Mouse (Mus musculus) intestine, embryonic 14.5 days (tissue): ENCODE measurements at regions not wholly inside any gene's neighbourhood (a gene's known extent, or its start where the extent isn't known, plus 50 kb on each side); places are given as distances from the start of the nearest gene placed in this dataset.

Experiments used
- ATAC-seq: fragments of 200-750 bp; cut with Nextera tagmentation; replicated peaks from 2 replicates; pipeline ENCODE4 v1.8.0; 2017; ENCODE audit warnings: low read depth, moderate number of reproducible peaks, moderate TSS enrichment, moderate library complexity; ENCODE audit not compliant: low FRiP score, low TSS enrichment
- DNase-seq: peaks from one replicate; pipeline ENCODE4 v3.0.0-alpha.2; 2018; ENCODE audit warnings: low spot score
- H3K27ac ChIP-seq: fragments of 300-500 bp; sonication (generic); 2 replicates; pipeline ENCODE4 v1.5.1; 2014; ENCODE audit warnings: low read depth, mild to moderate bottlenecking, control low read depth
- H3K27me3 ChIP-seq: fragments of 300-500 bp; sonication (generic); replicated peaks from 2 replicates; pipeline ENCODE4 v1.6.1; 2014; ENCODE audit warnings: low read length, control low read depth; ENCODE audit not compliant: control insufficient read depth, insufficient read depth
- H3K36me3 ChIP-seq: fragments of 300-500 bp; sonication (generic); 2 replicates; pipeline ENCODE4 v1.6.1; 2014; ENCODE audit warnings: low read length, control low read depth; ENCODE audit not compliant: control insufficient read depth, insufficient read depth
- H3K4me1 ChIP-seq: fragments of 300-500 bp; sonication (generic); replicated peaks from 2 replicates; pipeline ENCODE4 v1.6.1; 2014; ENCODE audit warnings: low read length, control low read depth, mixed read lengths; ENCODE audit not compliant: control insufficient read depth, insufficient read depth
- H3K4me2 ChIP-seq: fragments of 300-500 bp; sonication (generic); 2 replicates; pipeline ENCODE4 v1.6.1; 2014; ENCODE audit warnings: low read length
- H3K4me3 ChIP-seq: fragments of 300-500 bp; sonication (generic); 2 replicates; pipeline ENCODE4 v1.5.1; 2014; ENCODE audit warnings: low read depth, low read length, control low read depth, mixed read lengths
- H3K9ac ChIP-seq: fragments of 300-500 bp; sonication (generic); 2 replicates; pipeline ENCODE4 v1.6.1; 2014; ENCODE audit warnings: mild to moderate bottlenecking, low read length
- H3K9me3 ChIP-seq: fragments of 300-500 bp; sonication (generic); 2 replicates; pipeline ENCODE4 v1.6.1; 2016; ENCODE audit warnings: low read length, control low read depth; ENCODE audit not compliant: control insufficient read depth
- WGBS: fragments of 180-500 bp; shearing (Covaris S2); extraction: QIAGEN DNeasy Blood & Tissue Kit; methylation state at CpG from one replicate; pipeline ENCODE4 v1.1.7; 2014; 5-methylcytosine and 5-hydroxymethylcytosine counted together

- 29% methylated on average over 8 of the region's 8 CpGs for WGBS
- H3K4me1 ChIP-seq, result peaks cover 5% of the 10 kb centered on the region; the same call in 1 of the 2 replicates
- DNase-seq, result no peak
- no peaks in the 10 kb centered on the region for H3K36me3 ChIP-seq
- no peak overlapping the region for H3K27ac ChIP-seq
- H3K9me3 ChIP-seq, result no peaks in the 10 kb centered on the region
- H3K4me2 ChIP-seq, result no peak overlapping the region
- no peaks in the 10 kb centered on the region for H3K27me3 ChIP-seq
- no peak overlapping the region for H3K9ac ChIP-seq
- no peak for ATAC-seq
- H3K4me3 ChIP-seq, result no peak overlapping the region
These were observed 96.5 kb upstream of the Peli2 start for GRCm38 (mm10) chr14:48024051-48024693.

- Histone ChIP-seq H3K36me3 (no peaks in the 10 kb centered on the region), H3K4me3 (no peak overlapping the region), H3K9ac (no peak overlapping the region), H3K4me2 (no peak overlapping the region), H3K4me1 (no peaks in the 10 kb centered on the region), H3K27me3 (no peaks in the 10 kb centered on the region), H3K9me3 (no peaks in the 10 kb centered on the region), H3K27ac (no peak overlapping the region)
- WGBS, result 79% methylated on average over 4 of the region's 4 CpGs
- ATAC-seq (no peak), DNase-seq (no peak)
These were observed 81.3 kb upstream of the Peli2 start for GRCm38 (mm10) chr14:48039286-48039790.

GRCm38 (mm10) chr14:48046094-48046493 is 74.5 kb upstream of the Peli2 start:
- no peak overlapping the region for H3K4me3 ChIP-seq
- H3K4me2 ChIP-seq, result no peak overlapping the region
- no peaks in the 10 kb centered on the region for H3K27me3 ChIP-seq
- ATAC-seq, result no peak
- no peak overlapping the region for H3K27ac ChIP-seq
- WGBS, result 67% methylated on average over 9 of the region's 9 CpGs
- no peak for DNase-seq
- no peaks in the 10 kb centered on the region for H3K9me3 ChIP-seq
- H3K36me3 ChIP-seq, result no peaks in the 10 kb centered on the region
- H3K4me1 ChIP-seq, result no peaks in the 10 kb centered on the region
- H3K9ac ChIP-seq, result no peak overlapping the region

- 91% methylated on average over 1 of the region's 1 CpGs for WGBS
These were observed 73.8 kb upstream of the Peli2 start for GRCm38 (mm10) chr14:48046831-48047230.

GRCm38 (mm10) chr14:48049698-48050459 is 70.7 kb upstream of the Peli2 start:
- WGBS, result 60% methylated on average over 5 of the region's 5 CpGs
- Histone ChIP-seq H3K36me3 (no peaks in the 10 kb centered on the region), H3K4me2 (no peak overlapping the region), H3K9me3 (no peaks in the 10 kb centered on the region), H3K27ac (no peak overlapping the region), H3K4me1 (no peaks in the 10 kb centered on the region), H3K4me3 (no peak overlapping the region), H3K27me3 (no peaks in the 10 kb centered on the region), H3K9ac (no peak overlapping the region)
- no peak for ATAC-seq
- no peak for DNase-seq

More at GRCm38 (mm10) chr14:48046831-48047230, 73.8 kb upstream of the Peli2 start:
- no peaks in the 10 kb centered on the region for H3K27me3 ChIP-seq
- H3K4me1 ChIP-seq, result no peaks in the 10 kb centered on the region
- ATAC-seq (no peak), DNase-seq (no peak)
- H3K4me3 ChIP-seq, result no peak overlapping the region
- H3K36me3 ChIP-seq, result no peaks in the 10 kb centered on the region
- H3K9me3 ChIP-seq, result no peaks in the 10 kb centered on the region
- H3K4me2 ChIP-seq, result no peak overlapping the region
- no peak overlapping the region for H3K27ac ChIP-seq
- no peak overlapping the region for H3K9ac ChIP-seq

GRCm38 (mm10) chr14:48050460-48050760 is 70.2 kb upstream of the Peli2 start:
- no peaks in the 10 kb centered on the region for H3K4me1 ChIP-seq
- no peak overlapping the region for H3K9ac ChIP-seq
- H3K27me3 ChIP-seq, result no peaks in the 10 kb centered on the region
- ATAC-seq (no peak), DNase-seq (no peak)
- H3K36me3 ChIP-seq, result no peaks in the 10 kb centered on the region
- no peak overlapping the region for H3K4me3 ChIP-seq
- no peaks in the 10 kb centered on the region for H3K9me3 ChIP-seq
- H3K27ac ChIP-seq, result no peak overlapping the region
- H3K4me2 ChIP-seq, result no peak overlapping the region
- 54% methylated on average over 2 of the region's 2 CpGs for WGBS

- ATAC-seq, result no peak
- H3K4me2 ChIP-seq, result no peak overlapping the region
- 54% methylated on average over 3 of the region's 3 CpGs for WGBS
- H3K9me3 ChIP-seq, result no peaks in the 10 kb centered on the region
- no peaks in the 10 kb centered on the region for H3K4me1 ChIP-seq
- H3K4me3 ChIP-seq, result no peak overlapping the region
- H3K9ac ChIP-seq, result no peak overlapping the region
- DNase-seq, result no peak
- no peaks in the 10 kb centered on the region for H3K36me3 ChIP-seq
- H3K27me3 ChIP-seq, result no peaks in the 10 kb centered on the region
- H3K27ac ChIP-seq, result no peak overlapping the region
These were observed 68.7 kb upstream of the Peli2 start for GRCm38 (mm10) chr14:48051971-48052370.

- ATAC-seq, result no peak
- no peaks in the 10 kb centered on the region for H3K36me3 ChIP-seq
- H3K4me1 ChIP-seq, result no peaks in the 10 kb centered on the region
- H3K4me2 ChIP-seq, result no peak overlapping the region
- no peak for DNase-seq
- no peaks in the 10 kb centered on the region for H3K9me3 ChIP-seq
- no peak overlapping the region for H3K27ac ChIP-seq
- no peak overlapping the region for H3K4me3 ChIP-seq
- WGBS, result 70% methylated on average over 7 of the region's 7 CpGs
- no peaks in the 10 kb centered on the region for H3K27me3 ChIP-seq
- H3K9ac ChIP-seq, result no peak overlapping the region
These were observed 68.2 kb upstream of the Peli2 start for GRCm38 (mm10) chr14:48052405-48052804.

GRCm38 (mm10) chr14:48053151-48053550 is 67.5 kb upstream of the Peli2 start:
- H3K4me2 ChIP-seq, result no peak overlapping the region
- ATAC-seq (no peak), DNase-seq (no peak)
- H3K4me1 ChIP-seq, result no peaks in the 10 kb centered on the region
- 61% methylated on average over 4 of the region's 4 CpGs for WGBS
- H3K9ac ChIP-seq, result no peak overlapping the region
- H3K4me3 ChIP-seq, result no peak overlapping the region
- H3K36me3 ChIP-seq, result no peaks in the 10 kb centered on the region
- H3K27me3 ChIP-seq, result no peaks in the 10 kb centered on the region
- no peak overlapping the region for H3K27ac ChIP-seq
- no peaks in the 10 kb centered on the region for H3K9me3 ChIP-seq
